Mouse (Mus musculus): ENCODE measurements at regions not wholly inside any gene's neighbourhood (a gene's known extent, or its start where the extent isn't known, plus 50 kb on each side); places are given as distances from the start of the nearest gene placed in this dataset.

DNA sequence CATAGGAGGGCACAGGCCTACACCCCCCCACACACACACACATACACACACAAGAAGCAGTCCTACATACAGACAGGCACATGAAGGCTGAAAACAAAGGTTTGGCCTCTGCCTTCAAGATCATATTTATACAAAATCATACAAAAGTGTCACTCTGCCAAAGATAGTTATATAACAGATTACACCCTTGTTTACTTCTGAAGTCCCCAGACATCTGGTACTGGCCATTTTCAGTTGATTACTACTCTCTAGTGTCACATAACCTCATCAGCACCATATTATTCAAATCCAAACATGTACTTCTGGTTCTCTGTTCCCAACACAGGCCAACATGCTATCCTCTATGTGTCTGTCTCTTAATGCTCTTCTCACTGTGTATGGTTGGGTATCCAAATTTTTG, 619.7 kb downstream of the Nova1 start:
- H3K27ac ChIP-seq = no peak overlapping the region
- H3K4me1 ChIP-seq (replicated peaks; ENCODE audit: control insufficient read depth, insufficient read depth, low read length) = no peaks in the 10 kb centered on the region
- no peaks in the 10 kb centered on the region for H3K36me3 ChIP-seq (replicated peaks; ENCODE audit: control insufficient read depth, insufficient read depth)
- H3K4me2 ChIP-seq (replicated peaks) = no peak overlapping the region
- ATAC-seq (ENCODE audit: low FRiP score) (no peak), DNase-seq (ENCODE audit: low spot score) (no peak)
- H3K27me3 ChIP-seq (ENCODE audit: control insufficient read depth, insufficient read depth, low read length) = no peaks in the 10 kb centered on the region
- no peaks in the 10 kb centered on the region for H3K9me3 ChIP-seq (ENCODE audit: control insufficient read depth, low read length)
- H3K9ac ChIP-seq = no peak overlapping the region
- no peak overlapping the region for H3K4me3 ChIP-seq (replicated peaks; ENCODE audit: low read length)

DNA sequence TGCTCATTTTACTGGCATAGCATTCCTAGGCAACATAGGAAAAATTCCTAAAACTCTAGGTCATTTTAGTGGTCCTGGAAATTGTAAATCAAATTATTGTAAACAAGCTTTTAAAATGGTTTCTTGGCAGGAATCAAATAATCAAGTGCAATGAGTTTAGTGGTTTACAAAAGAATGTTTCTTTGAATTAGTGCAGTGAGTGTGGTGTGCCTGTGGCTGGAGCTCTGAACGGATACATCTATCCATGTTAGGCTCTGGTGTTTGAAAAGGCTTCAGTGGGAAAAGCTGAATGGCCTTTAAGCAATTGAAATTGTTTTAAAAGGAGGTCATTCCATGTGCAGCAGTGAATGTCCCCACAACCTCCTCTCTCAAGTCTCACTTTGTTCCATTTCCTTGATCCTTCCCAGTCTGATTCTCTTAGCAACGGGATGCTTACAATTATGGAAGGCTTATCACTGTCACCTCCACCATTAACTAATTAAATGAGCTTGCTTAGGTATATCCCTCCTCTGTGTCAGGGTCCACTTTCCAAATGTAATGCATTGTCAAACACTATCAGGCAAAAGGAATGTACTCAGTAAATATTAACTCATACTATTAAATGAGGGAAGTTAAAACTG, 621.1 kb downstream of the Nova1 start:
- H3K4me1 ChIP-seq (replicated peaks; ENCODE audit: control insufficient read depth, insufficient read depth, low read length) = no peaks in the 10 kb centered on the region
- no peak overlapping the region for H3K4me2 ChIP-seq (replicated peaks)
- no peaks in the 10 kb centered on the region for H3K27me3 ChIP-seq (ENCODE audit: control insufficient read depth, insufficient read depth, low read length)
- WGBS = 50% methylated on average over 2 of the region's 2 CpGs
- no peak for ATAC-seq (ENCODE audit: low FRiP score)
- no peak for DNase-seq (ENCODE audit: low spot score)
- H3K36me3 ChIP-seq (replicated peaks; ENCODE audit: control insufficient read depth, insufficient read depth) = no peaks in the 10 kb centered on the region
- no peak overlapping the region for H3K27ac ChIP-seq
- no peak overlapping the region for H3K4me3 ChIP-seq (replicated peaks; ENCODE audit: low read length)
- no peaks in the 10 kb centered on the region for H3K9me3 ChIP-seq (ENCODE audit: control insufficient read depth, low read length)
- H3K9ac ChIP-seq = no peak overlapping the region

DNA sequence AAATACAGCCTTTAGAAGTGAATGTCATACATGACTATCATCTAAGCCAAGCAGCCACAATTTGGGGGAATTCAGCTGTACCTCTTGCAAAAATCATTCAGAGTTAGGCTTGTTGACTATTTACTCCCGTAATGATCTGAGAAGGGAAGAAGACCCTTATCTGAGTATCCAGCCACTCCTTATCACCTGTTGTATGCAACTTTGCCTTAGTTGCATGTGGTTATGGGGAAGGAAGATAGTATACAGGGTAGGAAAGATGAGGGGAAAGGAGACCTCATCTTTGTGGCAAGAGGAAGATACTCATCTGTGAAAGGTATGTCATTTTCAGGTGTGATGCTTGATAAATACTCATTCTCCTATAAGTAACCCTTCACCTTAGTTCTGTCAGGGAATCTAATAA, 624.6 kb downstream of the Nova1 start:
- 91% methylated on average over 1 of the region's 1 CpGs for WGBS
- H3K4me2 ChIP-seq (replicated peaks) = no peak overlapping the region
- H3K4me1 ChIP-seq (replicated peaks; ENCODE audit: control insufficient read depth, insufficient read depth, low read length) = no peaks in the 10 kb centered on the region
- no peak overlapping the region for H3K9ac ChIP-seq
- no peaks in the 10 kb centered on the region for H3K27me3 ChIP-seq (ENCODE audit: control insufficient read depth, insufficient read depth, low read length)
- no peaks in the 10 kb centered on the region for H3K36me3 ChIP-seq (replicated peaks; ENCODE audit: control insufficient read depth, insufficient read depth)
- no peak overlapping the region for H3K27ac ChIP-seq
- no peak for ATAC-seq (ENCODE audit: low FRiP score)
- H3K9me3 ChIP-seq (ENCODE audit: control insufficient read depth, low read length) = no peaks in the 10 kb centered on the region
- no peak overlapping the region for H3K4me3 ChIP-seq (replicated peaks; ENCODE audit: low read length)
- no peak for DNase-seq (ENCODE audit: low spot score)

Measured in hindbrain, embryonic 14.5 days (tissue).